Mouse (Mus musculus) hindbrain, embryonic 14.5 days (tissue): Measurements from ENCODE around the gene Tmprss13. TPM values are rescaled to one million over a fixed set of nuclear protein-coding genes. Genes with fewer than 3 reads are reported as not detected.

Experiments
- ATAC-seq: fragments of 200-750 bp; cut with Nextera tagmentation; 2 replicates; pipeline ENCODE4 v1.8.0; 2017; ENCODE audit warnings: moderate number of reproducible peaks, mild to moderate bottlenecking, moderate TSS enrichment, moderate library complexity; ENCODE audit not compliant: low FRiP score
- DNase-seq: peaks from one replicate; pipeline ENCODE4 v3.0.0-alpha.2; 2015; ENCODE audit warnings: low spot score
- H3K27ac ChIP-seq: fragments of 300-500 bp; sonication (generic); 2 replicates; pipeline ENCODE4 v1.5.1; 2014; ENCODE audit warnings: mild to moderate bottlenecking, moderate library complexity
- H3K27me3 ChIP-seq: fragments of 300-500 bp; sonication (generic); 2 replicates; pipeline ENCODE4 v1.6.1; 2014; ENCODE audit warnings: mild to moderate bottlenecking, low read length, mixed read lengths; ENCODE audit not compliant: control insufficient read depth, insufficient read depth
- H3K36me3 ChIP-seq: fragments of 300-500 bp; sonication (generic); replicated peaks from 2 replicates; pipeline ENCODE4 v1.6.1; 2014; ENCODE audit not compliant: control insufficient read depth, insufficient read depth
- H3K4me1 ChIP-seq: fragments of 300-500 bp; sonication (generic); replicated peaks from 2 replicates; pipeline ENCODE4 v1.6.1; 2014; ENCODE audit warnings: antibody characterized with exemption, low read length, mixed read lengths; ENCODE audit not compliant: control insufficient read depth, insufficient read depth
- H3K4me2 ChIP-seq: fragments of 300-500 bp; sonication (generic); replicated peaks from 2 replicates; pipeline ENCODE4 v1.6.1; 2014; ENCODE audit warnings: mild to moderate bottlenecking, moderate library complexity
- H3K4me3 ChIP-seq: fragments of 300-500 bp; sonication (generic); replicated peaks from 2 replicates; pipeline ENCODE4 v1.5.1; 2014; ENCODE audit warnings: mild to moderate bottlenecking, low read length
- H3K9ac ChIP-seq: fragments of 300-500 bp; sonication (generic); 2 replicates; pipeline ENCODE4 v1.6.1; 2014
- H3K9me3 ChIP-seq: fragments of 300-500 bp; sonication (generic); 2 replicates; pipeline ENCODE4 v1.6.1; 2016; ENCODE audit warnings: low read length; ENCODE audit not compliant: control insufficient read depth
- WGBS: fragments of 180-500 bp; shearing (Covaris S2); extraction: QIAGEN DNeasy Blood & Tissue Kit; methylation state at CpG from one replicate; pipeline ENCODE4 v1.1.7; 2014; 5-methylcytosine and 5-hydroxymethylcytosine counted together
- polyA plus RNA-seq: library from polyadenylated mRNA; unstranded; fragments of >200 nt; fragmentation: Nextera tagmentation; extraction: Ambion mirVana; gene quantifications from 2 replicates; pipeline ENCODE4 v1.2.1, GENCODE M21; 2014

Tmprss13 gene
- polyA plus RNA-seq, 1 experiment from 2014 or later = not detected

GRCm38 (mm10) chr9:45386698-45387097 lies 67.8 kb downstream of the Tmprss13 start:
- DNase-seq = no peak
- no peak overlapping the region for H3K4me3 ChIP-seq
- peaks cover 9% of the 10 kb centered on the region; the same call in 1 of the 2 replicates for H3K36me3 ChIP-seq
- no peak overlapping the region for H3K4me2 ChIP-seq
- H3K9me3 ChIP-seq = no peaks in the 10 kb centered on the region
- H3K9ac ChIP-seq = no peak overlapping the region
- WGBS = 86% methylated on average over 5 of the region's 5 CpGs
- no peak for ATAC-seq
- H3K27me3 ChIP-seq = no peaks in the 10 kb centered on the region
- H3K27ac ChIP-seq = no peak overlapping the region
- 0 out of 2 replicates have a peak, but pooled peaks cover 2% of the 10 kb centered on the region for H3K4me1 ChIP-seq

DNA sequence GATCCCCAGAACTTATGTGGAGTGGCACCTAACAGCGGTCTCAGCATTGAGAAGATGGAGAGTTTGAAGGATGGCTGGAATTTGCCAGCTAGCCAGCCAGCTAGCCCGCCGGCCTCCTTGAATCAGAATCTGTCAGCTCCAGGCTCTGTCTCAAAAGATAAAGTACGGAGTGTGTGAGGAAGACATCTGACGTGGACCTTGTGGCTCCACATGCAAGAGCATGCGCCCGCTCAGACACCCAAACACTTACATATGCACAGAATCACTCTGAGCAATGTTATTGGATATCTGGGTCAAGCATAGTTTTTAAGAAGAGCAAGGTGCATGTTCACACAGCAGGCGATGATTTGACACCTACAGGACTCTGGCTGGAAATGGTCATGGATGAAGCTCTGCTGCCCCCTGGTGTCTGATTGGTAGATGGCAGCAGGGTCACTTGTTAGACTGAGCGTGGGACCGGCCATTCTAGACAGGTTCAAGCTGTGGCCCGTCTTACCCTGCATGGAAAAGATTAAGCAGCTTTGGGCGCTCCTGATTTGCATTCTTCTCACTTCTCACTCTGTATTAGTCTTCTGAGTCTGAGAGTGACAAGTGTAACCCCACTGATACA lies 69.6 kb downstream of the Tmprss13 start:
- DNase-seq (peak; percentile 90), ATAC-seq (peak; percentile 71)
- Histone ChIP-seq H3K9ac (no peak overlapping the region), H3K4me1 (no peaks in the 10 kb centered on the region), H3K27me3 (no peaks in the 10 kb centered on the region), H3K27ac (no peak overlapping the region), H3K4me3 (no peak overlapping the region), H3K9me3 (no peaks in the 10 kb centered on the region), H3K4me2 (no peak overlapping the region), H3K36me3 (peaks cover 20% of the 10 kb centered on the region)
- WGBS = 48% methylated on average over 12 of the region's 12 CpGs

GRCm38 (mm10) chr9:45389596-45389995 lies 70.7 kb downstream of the Tmprss13 start:
- Histone ChIP-seq H3K36me3 (peaks cover 32% of the 10 kb centered on the region), H3K27me3 (no peaks in the 10 kb centered on the region), H3K4me1 (no peaks in the 10 kb centered on the region), H3K27ac (no peak overlapping the region), H3K9ac (no peak overlapping the region), H3K4me2 (no peak overlapping the region), H3K4me3 (no peak overlapping the region), H3K9me3 (no peaks in the 10 kb centered on the region)
- WGBS = 91% methylated on average over 8 of the region's 8 CpGs
- DNase-seq (no peak), ATAC-seq (no peak)

DNA sequence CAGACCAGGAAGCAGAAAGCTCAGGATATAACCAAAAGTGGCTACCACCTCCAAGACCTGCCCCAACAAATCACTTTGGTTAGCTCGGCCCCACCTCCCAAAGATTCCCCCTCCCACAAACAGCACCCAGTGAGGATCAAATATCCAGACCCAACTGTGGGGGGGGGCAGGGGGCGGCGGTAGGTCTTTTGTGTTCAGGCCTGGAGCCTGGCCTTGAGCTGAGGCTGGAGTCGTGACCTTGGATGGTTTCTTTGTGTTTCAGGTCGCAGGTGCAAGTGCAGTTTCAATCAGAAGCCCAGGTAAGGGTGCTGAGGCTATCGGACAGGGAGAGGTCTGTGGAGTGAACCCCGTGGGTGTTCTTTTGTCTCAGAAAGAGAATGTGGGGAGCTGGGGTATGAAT lies 72.4 kb downstream of the Tmprss13 start:
- no peak for ATAC-seq
- Histone ChIP-seq H3K27me3 (no peaks in the 10 kb centered on the region), H3K9me3 (no peaks in the 10 kb centered on the region), H3K9ac (no peak overlapping the region), H3K4me2 (no peak overlapping the region), H3K36me3 (peaks cover 49% of the 10 kb centered on the region), H3K4me1 (no peaks in the 10 kb centered on the region), H3K27ac (no peak overlapping the region), H3K4me3 (no peak overlapping the region)
- no peak for DNase-seq
- whole genome bisulfite sequencing = 76% methylated on average over 7 of the region's 7 CpGs

- no peak for ATAC-seq
- H3K4me3 ChIP-seq = no peak overlapping the region
- no peaks in the 10 kb centered on the region for H3K4me1 ChIP-seq
- H3K9me3 ChIP-seq = no peaks in the 10 kb centered on the region
- no peak overlapping the region for H3K27ac ChIP-seq
- peaks cover 50% of the 10 kb centered on the region for H3K36me3 ChIP-seq
- DNase-seq = no peak
- no peaks in the 10 kb centered on the region for H3K27me3 ChIP-seq
- 87% methylated on average over 6 of the region's 6 CpGs for WGBS
- no peak overlapping the region for H3K9ac ChIP-seq
- no peak overlapping the region for H3K4me2 ChIP-seq
Measured at GRCm38 (mm10) chr9:45395218-45395617, 76.3 kb downstream of the Tmprss13 start.

DNA sequence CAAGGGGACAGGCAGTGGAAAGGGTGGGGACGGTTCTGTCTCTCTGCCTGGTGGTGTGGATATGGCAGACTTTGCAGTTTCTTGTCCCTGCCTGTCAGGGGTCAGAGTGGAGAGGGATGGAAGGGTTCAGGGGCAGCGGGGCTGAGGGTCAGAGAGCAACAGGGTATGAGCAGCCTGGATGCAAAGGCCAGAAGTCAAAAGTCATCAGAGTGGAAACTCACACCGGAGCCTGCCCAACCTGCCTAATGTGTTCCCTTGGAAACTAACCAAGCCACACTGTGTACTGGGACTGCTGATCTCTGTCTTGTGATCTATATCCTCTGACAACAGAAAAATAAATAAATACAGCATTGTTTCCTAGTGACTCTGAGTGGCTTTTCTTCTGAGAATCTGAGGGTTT lies 76.9 kb downstream of the Tmprss13 start:
- no peaks in the 10 kb centered on the region for H3K9me3 ChIP-seq
- no peaks in the 10 kb centered on the region for H3K4me1 ChIP-seq
- no peak overlapping the region for H3K4me3 ChIP-seq
- H3K9ac ChIP-seq = no peak overlapping the region
- no peak overlapping the region for H3K4me2 ChIP-seq
- DNase-seq = no peak
- ATAC-seq = no peak
- no peak overlapping the region for H3K27ac ChIP-seq
- H3K27me3 ChIP-seq = no peaks in the 10 kb centered on the region
- H3K36me3 ChIP-seq = peaks cover 47% of the 10 kb centered on the region
- WGBS = 49% methylated on average over 3 of the region's 3 CpGs

Other genes starting within 250 kb of the Tmprss13 start
- gene Jaml, start 239.9 kb upstream of the Tmprss13 start, polyA plus RNA-seq = 0.25 TPM in 1 of 2 replicates, not detected in the other
- 6.9 and 8.1 TPM in 2 replicates for gene Scn2b, start 201.3 kb upstream of the Tmprss13 start, polyA plus RNA-seq
- gene Scn4b, start 180.7 kb upstream of the Tmprss13 start, polyA plus RNA-seq = 0.07 and 0.17 TPM in 2 replicates
- gene BC049352, start 137.1 kb upstream of the Tmprss13 start, polyA plus RNA-seq = not detected in 2 replicates
- gene Tmprss4, start 115.0 kb upstream of the Tmprss13 start, polyA plus RNA-seq = not detected in 2 replicates
- 0.68 and 0.85 TPM in 2 replicates for gene Il10ra, start 50.0 kb upstream of the Tmprss13 start, polyA plus RNA-seq
- gene Fxyd6, start 51.1 kb downstream of the Tmprss13 start, polyA plus RNA-seq = 377 and 410 TPM in 2 replicates
- gene Fxyd2, start 80.6 kb downstream of the Tmprss13 start, polyA plus RNA-seq = 8.8 and 12.7 TPM in 2 replicates
- 13.2 and 15.1 TPM in 2 replicates for gene Dscaml1, start 107.5 kb downstream of the Tmprss13 start, polyA plus RNA-seq